Mouse (Mus musculus) fibroblast of lung, adult 2 months (primary cell): ENCODE measurements at regions not wholly inside any gene's neighbourhood (a gene's known extent, or its start where the extent isn't known, plus 50 kb on each side); places are given as distances from the start of the nearest gene placed in this dataset.
"Not testable (repeated sequence)": the region's sequence is repeated elsewhere in the genome, so short reads cannot be mapped to it uniquely, and the experiment has no call there.

Source experiments
- DNase-seq: peaks from one replicate; pipeline ENCODE4 v3.0.0-alpha.2; 2011; ENCODE audit warnings: low read depth

- no peak for DNase-seq
Observed at GRCm38 (mm10) chr7:73608070-73608803, 66.6 kb upstream of the Chd2 start.

DNA sequence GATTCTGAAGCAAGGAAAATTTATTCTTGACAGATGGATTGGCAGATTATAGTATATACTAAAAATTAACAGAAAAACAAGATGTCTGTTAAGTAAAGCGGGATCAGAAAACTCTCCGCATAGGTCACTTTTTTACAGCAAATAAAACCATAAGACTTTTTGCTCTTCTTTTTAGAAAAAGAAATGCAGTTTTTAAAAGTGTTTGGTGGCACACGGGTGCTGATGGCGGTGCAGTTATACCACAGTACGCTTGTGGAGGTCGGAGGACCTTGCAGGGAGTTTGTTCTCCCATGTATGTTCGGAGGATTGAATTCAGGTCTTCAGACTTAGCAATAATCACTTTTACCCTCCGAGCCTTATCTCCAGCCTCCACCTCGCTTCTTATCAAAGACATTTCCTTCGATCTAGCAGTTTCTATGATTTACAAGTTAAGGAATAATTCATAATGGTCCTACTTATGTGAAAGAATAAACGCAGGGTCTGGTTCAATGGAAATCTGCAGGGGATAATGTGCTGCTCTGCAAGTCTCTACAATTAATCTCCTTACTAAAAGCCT lies 65.9 kb upstream of the Chd2 start:
- no peak for DNase-seq

DNA sequence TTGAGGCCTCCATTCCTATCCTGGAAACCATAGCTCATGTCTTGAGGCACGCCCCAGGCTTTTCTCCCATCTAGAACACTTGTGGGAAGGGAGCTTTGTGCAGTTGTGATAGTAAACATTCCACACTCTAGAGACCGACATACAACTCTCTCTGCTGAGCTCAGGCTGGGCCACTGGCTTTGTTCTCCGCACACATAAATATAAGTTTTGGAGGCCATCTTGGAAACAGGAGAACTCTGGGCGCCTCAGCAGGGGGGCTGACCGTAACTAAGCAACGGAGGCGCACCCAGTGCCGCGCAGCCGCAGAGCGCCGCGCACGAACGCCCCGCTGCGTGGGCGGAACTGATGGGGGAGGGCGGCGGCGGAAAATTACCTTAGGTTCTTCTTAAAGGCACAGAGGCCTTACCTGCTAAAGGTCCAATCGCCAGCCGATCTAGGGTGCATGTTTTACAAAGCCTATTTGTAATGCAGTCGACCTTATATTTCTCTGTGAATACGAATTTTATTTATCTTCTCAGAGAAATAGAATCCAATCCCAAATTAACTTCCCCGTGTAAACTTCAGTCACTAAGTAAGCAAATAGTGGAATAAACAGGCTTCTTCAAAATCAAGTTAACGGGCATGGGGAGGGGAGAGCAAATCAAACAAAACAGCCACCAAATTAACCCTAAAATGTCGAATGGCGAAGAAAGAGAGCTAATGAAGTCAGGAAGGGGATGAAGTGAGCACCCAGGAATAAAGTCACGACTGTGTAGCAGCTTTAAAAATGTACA lies 65.2 kb upstream of the Chd2 start:
- peak; percentile 85 for DNase-seq

- no peak for DNase-seq
Observed at GRCm38 (mm10) chr7:73604597-73604996, 63.0 kb upstream of the Chd2 start.

- DNase-seq: no peak
Observed at GRCm38 (mm10) chr7:73602815-73603551, 61.4 kb upstream of the Chd2 start.

DNA sequence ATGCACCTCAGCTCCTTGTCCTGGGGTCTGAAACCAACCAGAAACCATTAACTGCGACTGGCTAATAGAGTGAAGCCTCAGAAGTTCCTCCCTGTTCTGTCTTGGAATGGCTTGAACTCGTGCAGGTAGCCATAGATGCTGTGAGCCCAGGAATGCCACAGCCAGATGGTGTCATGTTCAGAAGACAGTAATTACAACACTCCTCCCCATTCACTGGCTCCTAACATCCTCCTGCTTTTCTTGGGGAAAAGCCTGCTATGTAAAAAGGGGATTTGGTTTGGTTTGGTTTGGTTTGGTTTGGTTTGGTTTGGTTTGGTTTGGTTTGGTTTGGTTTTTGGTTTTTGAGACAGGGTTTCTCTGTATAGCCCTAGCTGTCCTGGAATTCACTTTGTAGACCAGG lies 59.7 kb upstream of the Chd2 start:
- no peak for DNase-seq

DNA sequence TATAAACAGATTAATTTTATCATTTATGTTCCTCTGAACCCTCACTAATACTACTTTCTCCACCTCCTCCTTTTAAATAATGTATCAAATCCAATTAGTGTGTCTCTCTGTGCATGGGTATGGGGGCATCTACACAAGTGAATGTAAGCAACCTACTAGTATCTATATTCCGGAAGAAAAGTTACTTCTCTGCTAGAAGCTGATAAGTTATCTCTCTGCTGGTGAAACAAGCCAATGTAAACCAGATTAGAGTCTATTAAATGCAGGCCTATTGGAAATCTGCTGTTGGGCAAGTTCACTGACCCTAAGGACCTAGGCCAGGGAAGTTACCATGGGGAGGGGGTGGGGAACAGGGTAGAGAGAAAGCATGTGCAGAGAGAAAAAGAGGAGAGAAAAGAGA lies 59.1 kb upstream of the Chd2 start:
- no peak for DNase-seq

DNA sequence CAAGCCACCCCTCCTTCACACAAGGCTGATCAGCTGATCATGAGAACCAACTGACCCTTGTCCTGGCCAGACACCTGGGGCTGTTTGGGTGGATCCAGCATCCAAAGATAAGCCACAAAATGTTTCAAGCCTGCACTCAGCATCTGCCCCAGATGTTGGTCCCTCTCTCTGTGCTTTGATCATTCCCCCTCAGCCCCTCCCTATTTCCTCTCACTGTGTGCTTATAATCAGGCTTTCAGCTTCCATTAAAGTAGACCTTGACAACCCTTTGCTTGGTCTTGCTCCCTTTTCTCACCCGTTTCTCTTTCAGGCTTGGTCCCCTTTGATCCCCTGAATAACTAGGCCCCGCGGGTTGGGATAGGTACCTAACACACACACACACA lies 58.4 kb upstream of the Chd2 start:
- DNase-seq: not testable (repeated sequence)

DNA sequence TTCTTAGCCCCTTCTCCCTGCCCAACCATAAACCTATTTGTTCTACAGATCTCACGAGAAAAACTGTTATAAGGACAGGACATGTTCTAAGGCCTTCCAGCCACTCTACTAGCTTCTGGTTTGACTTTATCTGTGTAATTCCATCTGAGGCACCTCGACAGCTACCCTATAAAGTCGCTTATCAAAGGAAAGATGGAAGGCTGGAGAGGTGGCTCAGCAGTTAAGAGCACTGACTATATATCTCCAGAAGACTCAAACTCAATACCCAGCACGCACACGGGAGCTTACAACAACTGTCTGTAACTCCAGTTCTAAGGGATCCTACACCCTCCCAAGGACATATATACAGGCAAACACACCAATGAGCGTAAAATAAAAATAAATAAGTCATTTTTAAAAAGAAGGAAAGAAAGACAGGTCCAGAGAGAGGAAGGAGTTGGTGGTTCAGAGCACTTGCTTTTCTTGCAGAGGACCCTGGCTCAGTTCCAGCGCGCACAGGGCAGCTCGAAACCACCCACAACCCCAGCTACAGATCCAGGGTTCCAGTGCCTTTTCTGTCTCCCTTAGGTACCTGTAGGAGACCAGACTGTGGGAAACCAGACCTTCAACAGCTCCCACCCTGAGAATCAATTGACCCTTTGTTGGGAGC lies 57.8 kb upstream of the Chd2 start:
- no peak for DNase-seq

- no peak for DNase-seq
Observed at GRCm38 (mm10) chr7:73597968-73598367, 56.3 kb upstream of the Chd2 start.

DNA sequence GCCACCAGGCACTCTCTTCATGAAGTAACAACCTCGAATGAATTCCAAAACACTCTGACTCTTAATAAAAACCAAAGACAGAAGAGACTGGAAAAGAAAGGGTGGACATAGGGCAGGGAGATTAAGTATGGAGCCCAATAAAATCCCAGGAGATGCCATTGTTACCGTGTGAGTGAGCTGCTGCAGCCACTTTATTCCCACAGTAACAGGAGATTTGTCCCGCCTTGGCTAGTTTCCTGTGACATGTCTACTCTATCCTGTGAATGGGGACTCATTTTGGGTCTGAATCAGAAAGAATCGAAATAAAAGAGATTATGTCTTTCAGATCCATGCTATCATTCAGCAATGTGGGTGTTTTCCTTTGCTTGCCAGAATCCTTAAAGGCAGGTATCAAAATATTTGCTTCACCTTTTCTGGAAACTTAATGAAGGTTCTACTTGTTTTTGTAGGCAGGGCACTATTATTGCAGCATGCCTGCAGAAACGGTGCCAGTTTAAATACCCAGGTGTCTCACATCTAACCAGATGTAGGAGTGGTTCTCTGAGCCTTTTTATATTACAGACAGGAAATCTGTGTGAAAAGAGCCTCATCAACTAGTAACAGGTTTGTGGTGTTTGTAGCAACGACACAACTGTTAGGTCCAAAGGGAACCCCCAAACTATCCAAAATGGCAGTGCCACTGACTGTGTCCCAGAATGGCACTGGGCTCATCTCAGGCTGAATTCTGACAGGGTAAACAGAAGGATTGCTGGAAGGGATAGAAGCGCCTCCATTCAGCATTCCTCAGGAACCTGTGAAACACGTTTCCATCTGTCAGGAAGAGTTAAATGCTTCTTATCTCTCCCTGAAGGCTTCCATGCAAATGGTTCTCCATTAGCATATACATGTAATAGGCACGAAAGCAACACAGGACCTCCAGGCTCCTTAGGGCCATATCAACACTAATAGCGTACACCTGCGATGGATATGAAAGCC lies 55.5 kb upstream of the Chd2 start:
- DNase-seq: no peak

- no peak for DNase-seq
Observed at GRCm38 (mm10) chr7:73596415-73596814, 54.8 kb upstream of the Chd2 start.

- no peak for DNase-seq
Observed at GRCm38 (mm10) chr7:73595860-73596259, 54.2 kb upstream of the Chd2 start.

- peak; percentile 98 for DNase-seq
Observed at GRCm38 (mm10) chr7:73595140-73595825, 53.7 kb upstream of the Chd2 start.

DNA sequence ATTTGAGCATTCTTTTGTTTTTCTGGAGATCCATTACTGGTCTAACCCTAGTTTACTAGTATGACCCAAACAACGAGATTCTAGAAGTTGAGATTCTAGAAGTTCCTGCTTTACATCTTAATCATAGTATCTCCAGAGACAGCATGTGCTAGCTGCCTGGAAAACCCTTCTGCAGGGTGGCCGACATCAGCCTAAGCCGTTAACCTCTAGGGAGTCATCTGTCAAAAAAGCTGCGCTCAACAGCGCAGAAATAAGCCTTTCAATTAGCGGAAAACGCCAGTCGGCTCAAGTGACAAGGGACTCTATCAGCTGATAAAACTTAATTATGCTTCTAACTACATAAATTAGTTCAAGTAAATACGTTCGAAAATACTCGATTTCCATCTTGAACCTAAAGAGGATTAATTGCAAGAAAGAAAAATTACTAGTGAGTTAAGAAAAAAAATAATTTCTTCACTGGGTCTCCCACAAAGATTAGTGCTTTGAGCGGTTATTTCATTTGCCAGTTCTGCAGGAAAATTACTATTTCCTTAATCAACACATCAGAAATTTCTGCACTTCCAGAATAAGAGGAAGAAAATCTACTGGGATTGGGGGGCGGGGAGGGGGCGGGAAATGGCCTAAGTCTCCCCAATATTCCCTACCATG lies 53.0 kb upstream of the Chd2 start:
- DNase-seq: no peak

DNA sequence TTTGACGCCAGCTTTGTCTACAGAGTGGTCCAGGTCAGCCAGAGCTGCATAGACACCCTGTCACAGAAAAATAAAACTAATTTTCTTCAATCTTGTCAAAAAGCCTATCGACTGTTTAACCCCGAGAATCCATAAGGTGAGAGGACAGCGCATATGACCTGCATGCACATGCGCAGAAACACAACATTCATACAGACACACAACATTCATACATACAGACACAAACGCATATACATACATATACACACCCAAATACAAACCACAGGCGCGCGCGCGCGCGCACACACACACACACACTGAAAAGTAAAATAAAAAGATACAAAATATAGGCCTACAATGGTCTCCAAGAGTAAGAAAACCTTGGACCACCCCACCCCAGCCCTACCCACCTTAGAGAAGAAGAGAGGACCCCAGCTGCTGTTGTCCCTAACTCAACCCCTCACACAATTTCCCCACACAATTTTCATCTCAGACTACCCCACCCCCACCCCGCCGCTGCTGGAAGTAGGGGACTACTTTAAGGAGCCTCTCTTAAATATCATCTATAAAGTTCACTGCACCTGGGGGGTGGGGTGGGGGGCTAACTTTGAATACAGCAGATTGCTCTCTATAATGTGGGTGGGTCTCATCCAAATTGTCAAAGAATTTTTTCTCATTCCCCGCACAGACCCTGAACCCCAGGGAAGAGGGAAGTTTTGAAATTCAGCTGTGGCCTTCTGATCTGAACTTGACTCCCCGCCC lies 52.2 kb upstream of the Chd2 start:
- DNase-seq: no peak

DNA sequence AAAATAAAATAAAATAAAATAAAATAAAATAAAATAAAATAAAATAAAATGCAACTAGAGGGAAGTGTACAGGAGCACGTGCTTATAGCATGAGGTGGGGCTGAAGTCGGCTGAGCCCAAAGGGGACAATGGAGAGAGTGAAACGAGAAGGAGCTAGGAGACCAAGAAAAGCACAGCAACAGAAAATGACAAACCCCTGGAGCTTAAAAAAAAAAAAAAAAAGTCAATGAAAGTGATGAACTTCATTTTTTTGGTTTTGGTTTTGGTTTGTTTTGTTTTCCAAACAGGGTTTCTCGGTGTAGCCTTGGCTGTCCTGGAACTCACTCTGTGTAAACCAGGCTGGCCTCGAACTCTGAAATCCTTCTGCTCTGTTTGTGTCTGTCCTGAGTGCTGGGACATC lies 51.2 kb upstream of the Chd2 start:
- no peak for DNase-seq
